Mouse (Mus musculus): ENCODE measurements around the gene Gm28635.

GRCm38 (mm10) chr2:84626366-84626975 is 51.4 kb downstream of the Gm28635 start:
- TF ChIP-seq POLR2A (IDR thresholded peaks at IDR 0.05; ENCODE audit: borderline replicate concordance, insufficient read depth, low read length) (no peak), CTCF (IDR thresholded peaks at IDR 0.05; ENCODE audit: borderline replicate concordance, insufficient read depth, low read depth, low read length) (no peak)
